Mouse (Mus musculus): Measurements from ENCODE around the gene Gm42372. TPM values are rescaled to one million over a fixed set of nuclear protein-coding genes. Genes with fewer than 3 reads are reported as not detected.
A peak's percentile ranks its signal among the peaks of the same experiment; 100 is the strongest.

Gene Gm42372
- polyA plus RNA-seq, 1 experiment from 2014 or later = 2.5 TPM

- WGBS = 77% methylated on average over 6 of the region's 6 CpGs
Measured at GRCm38 (mm10) chr7:16974018-16974417, 8.9 kb upstream of the Gm42372 start.

GRCm38 (mm10) chr7:16976298-16976697 lies 6.6 kb upstream of the Gm42372 start:
- Histone ChIP-seq H3K9me3 (replicated peaks) (no peaks in the 10 kb centered on the region; the same call in 1 of the 2 replicates), H3K27ac (no peak overlapping the region), H3K4me2 (no peak overlapping the region), H3K27me3 (no peaks in the 10 kb centered on the region), H3K4me1 (peaks cover 11% of the 10 kb centered on the region), H3K4me3 (no peak overlapping the region), H3K9ac (no peak overlapping the region), H3K36me3 (ENCODE audit: poor library complexity, severe bottlenecking) (no peaks in the 10 kb centered on the region)
- 68% methylated on average over 8 of the region's 8 CpGs for WGBS
- no peak for ATAC-seq

More at GRCm38 (mm10) chr7:16974018-16974417, 8.9 kb upstream of the Gm42372 start:
- no peak overlapping the region for H3K27ac ChIP-seq
- H3K9me3 ChIP-seq (replicated peaks) = 0 out of 2 replicates have a peak, but pooled peaks cover 4% of the 10 kb centered on the region
- H3K36me3 ChIP-seq (ENCODE audit: poor library complexity, severe bottlenecking) = no peaks in the 10 kb centered on the region
- no peaks in the 10 kb centered on the region for H3K4me1 ChIP-seq
- H3K27me3 ChIP-seq = no peaks in the 10 kb centered on the region
- H3K9ac ChIP-seq = no peak overlapping the region
- no peak overlapping the region for H3K4me2 ChIP-seq
- no peak for ATAC-seq
- H3K4me3 ChIP-seq = no peak overlapping the region

- Histone ChIP-seq H3K36me3 (ENCODE audit: poor library complexity, severe bottlenecking) (no peaks in the 10 kb centered on the region), H3K27ac (no peak overlapping the region), H3K4me3 (no peak overlapping the region), H3K4me1 (peaks cover 24% of the 10 kb centered on the region), H3K9me3 (replicated peaks) (no peaks in the 10 kb centered on the region; the same call in 1 of the 2 replicates), H3K4me2 (no peak overlapping the region), H3K9ac (no peak overlapping the region), H3K27me3 (no peaks in the 10 kb centered on the region)
- WGBS = 79% methylated on average over 6 of the region's 6 CpGs
- ATAC-seq = no peak
Measured at GRCm38 (mm10) chr7:16978173-16978572, 4.7 kb upstream of the Gm42372 start.

GRCm38 (mm10) chr7:16978593-16978992 lies 4.3 kb upstream of the Gm42372 start:
- Histone ChIP-seq H3K27me3 (no peaks in the 10 kb centered on the region), H3K4me1 (peaks cover 28% of the 10 kb centered on the region), H3K4me2 (no peak overlapping the region), H3K4me3 (no peak overlapping the region), H3K27ac (no peak overlapping the region), H3K36me3 (ENCODE audit: poor library complexity, severe bottlenecking) (no peaks in the 10 kb centered on the region), H3K9ac (no peak overlapping the region), H3K9me3 (replicated peaks) (no peaks in the 10 kb centered on the region; the same call in 1 of the 2 replicates)
- WGBS = 87% methylated on average over 3 of the region's 3 CpGs
- no peak for ATAC-seq

- H3K4me2 ChIP-seq = peak overlapping the region; percentile 52
- 15% methylated on average over 12 of the region's 12 CpGs for WGBS
- H3K4me3 ChIP-seq = no peak overlapping the region
- peak overlapping the region; percentile 80 for H3K27ac ChIP-seq
- H3K27me3 ChIP-seq = no peaks in the 10 kb centered on the region
- no peaks in the 10 kb centered on the region; the same call in 1 of the 2 replicates for H3K9me3 ChIP-seq (replicated peaks)
- no peaks in the 10 kb centered on the region for H3K36me3 ChIP-seq (ENCODE audit: poor library complexity, severe bottlenecking)
- ATAC-seq = peak; percentile 37; the same call in 1 of the 2 replicates
- peaks cover 36% of the 10 kb centered on the region for H3K4me1 ChIP-seq
- peak overlapping the region; percentile 35 for H3K9ac ChIP-seq
Measured at GRCm38 (mm10) chr7:16980348-16980747, 2.5 kb upstream of the Gm42372 start.

GRCm38 (mm10) chr7:16987541-16988149 lies 4.8 kb downstream of the Gm42372 start:
- Histone ChIP-seq H3K27me3 (no peaks in the 10 kb centered on the region), H3K4me1 (peaks cover 62% of the 10 kb centered on the region), H3K9ac (peak overlapping the region; percentile 30; the same call in 1 of the 2 replicates), H3K4me3 (no peak overlapping the region), H3K36me3 (ENCODE audit: poor library complexity, severe bottlenecking) (no peaks in the 10 kb centered on the region), H3K4me2 (peak overlapping the region; percentile 36), H3K9me3 (replicated peaks) (no peaks in the 10 kb centered on the region), H3K27ac (peak overlapping the region; percentile 89)
- no peak; the same call in 1 of the 2 replicates for ATAC-seq
- WGBS = 29% methylated on average over 7 of the region's 7 CpGs

- H3K9ac ChIP-seq = no peak overlapping the region
- 33% methylated on average over 3 of the region's 3 CpGs for WGBS
- ATAC-seq = no peak
- peaks cover 56% of the 10 kb centered on the region for H3K4me1 ChIP-seq
- H3K27ac ChIP-seq = peak overlapping the region; percentile 89
- H3K27me3 ChIP-seq = no peaks in the 10 kb centered on the region
- H3K36me3 ChIP-seq (ENCODE audit: poor library complexity, severe bottlenecking) = no peaks in the 10 kb centered on the region
- peak overlapping the region; percentile 36; the same call in 1 of the 2 replicates for H3K4me2 ChIP-seq
- no peak overlapping the region for H3K4me3 ChIP-seq
- no peaks in the 10 kb centered on the region for H3K9me3 ChIP-seq (replicated peaks)
Measured at GRCm38 (mm10) chr7:16988405-16988804, 5.5 kb downstream of the Gm42372 start.

- 38% methylated on average over 15 of the region's 15 CpGs for WGBS
- no peaks in the 10 kb centered on the region for H3K27me3 ChIP-seq
- H3K36me3 ChIP-seq (ENCODE audit: poor library complexity, severe bottlenecking) = no peaks in the 10 kb centered on the region
- no peak overlapping the region for H3K4me2 ChIP-seq
- ATAC-seq = no peak
- H3K9ac ChIP-seq = no peak overlapping the region
- peak overlapping the region; percentile 48 for H3K27ac ChIP-seq
- peaks cover 64% of the 10 kb centered on the region for H3K4me1 ChIP-seq
- H3K4me3 ChIP-seq = no peak overlapping the region
- H3K9me3 ChIP-seq (replicated peaks) = no peaks in the 10 kb centered on the region
Measured at GRCm38 (mm10) chr7:16990006-16990744, 7.3 kb downstream of the Gm42372 start.

GRCm38 (mm10) chr7:16991681-16992450 lies 9.0 kb downstream of the Gm42372 start:
- peaks cover 77% of the 10 kb centered on the region for H3K4me1 ChIP-seq
- H3K9me3 ChIP-seq (replicated peaks) = no peaks in the 10 kb centered on the region
- 50% methylated on average over 18 of the region's 18 CpGs for WGBS
- peak overlapping the region; percentile 72 for H3K27ac ChIP-seq
- 0 out of 2 replicates have a peak overlapping the region, but pooled peaks have one; percentile 38 for H3K9ac ChIP-seq
- peak; percentile 66 for ATAC-seq
- peak overlapping the region; percentile 27 for H3K4me2 ChIP-seq
- H3K36me3 ChIP-seq (ENCODE audit: poor library complexity, severe bottlenecking) = 0 out of 2 replicates have a peak, but pooled peaks cover 3% of the 10 kb centered on the region
- H3K4me3 ChIP-seq = no peak overlapping the region
- no peaks in the 10 kb centered on the region for H3K27me3 ChIP-seq

- H3K36me3 ChIP-seq (ENCODE audit: poor library complexity, severe bottlenecking) = 0 out of 2 replicates have a peak, but pooled peaks cover 4% of the 10 kb centered on the region
- H3K9ac ChIP-seq = peak within 1 kb of the TSS; percentile 73; the same call in 1 of the 2 replicates
- H3K9me3 ChIP-seq (replicated peaks) = no peaks in the 10 kb centered on the region
- WGBS = 96% methylated on average over 5 of the region's 5 CpGs
- peak within 1 kb of the TSS; percentile 40 for H3K4me3 ChIP-seq
- peak within 1 kb of the TSS; percentile 66 for H3K4me2 ChIP-seq
- H3K27me3 ChIP-seq = no peaks in the 10 kb centered on the region
- peaks cover 78% of the 10 kb centered on the region for H3K4me1 ChIP-seq
- no peak for ATAC-seq
- peak within 1 kb of the TSS; percentile 72 for H3K27ac ChIP-seq
Measured at GRCm38 (mm10) chr7:16992451-16992807, 9.5 kb downstream of the Gm42372 start, which contains the start of gene Ccdc8. Ccdc8 (plus strand) TSS chr7:16992708.

- Histone ChIP-seq H3K4me1 (peaks cover 68% of the 10 kb centered on the region), H3K27me3 (no peaks in the 10 kb centered on the region), H3K9ac (peak overlapping the region; percentile 73), H3K4me3 (peak overlapping the region; percentile 40), H3K27ac (peak overlapping the region; percentile 51), H3K4me2 (peak overlapping the region; percentile 66), H3K9me3 (replicated peaks) (no peaks in the 10 kb centered on the region), H3K36me3 (ENCODE audit: poor library complexity, severe bottlenecking) (0 out of 2 replicates have a peak, but pooled peaks cover 8% of the 10 kb centered on the region)
- peak; percentile 86 for ATAC-seq
- 2% methylated on average over 27 of the region's 27 CpGs for WGBS
Measured at GRCm38 (mm10) chr7:16993651-16994399, 10.9 kb downstream of the Gm42372 start.
